Mouse (Mus musculus): ENCODE measurements around the gene Plekha1.

DNA sequence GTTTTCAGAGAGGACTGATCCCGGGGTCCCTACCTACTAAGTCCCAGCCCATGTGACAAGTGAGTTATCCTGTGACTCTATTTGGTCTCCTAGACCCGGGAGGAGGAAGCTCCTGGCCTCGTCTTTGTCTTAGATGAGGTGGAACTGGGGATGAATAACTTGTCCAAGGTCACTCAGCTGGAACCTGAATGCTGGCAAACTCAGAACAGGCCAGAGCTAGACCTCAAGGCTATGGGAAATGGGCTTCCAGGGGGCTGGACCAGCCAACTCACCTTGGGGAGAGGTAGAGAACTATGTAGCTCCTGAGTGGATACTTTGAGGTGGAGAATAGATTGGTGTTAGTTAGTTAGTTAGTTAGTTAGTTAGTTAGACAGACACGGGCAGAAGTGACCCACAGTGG is 72.4 kb downstream of the Plekha1 start:
- TF ChIP-seq POLR2A (IDR thresholded peaks at IDR 0.05; ENCODE audit: control insufficient read depth, extremely low read depth, insufficient read depth, low read length, poor library complexity) (no peak), CTCF (IDR thresholded peaks at IDR 0.05; ENCODE audit: borderline replicate concordance, control insufficient read depth, extremely low read depth, insufficient read depth, low read length, poor library complexity) (no peak)

Data from thymus, adult 2 months (tissue).